Mouse (Mus musculus) neural tube, embryonic 12.5 days (tissue): ENCODE results near the gene Ptpn6. TPM values are rescaled to one million over a fixed set of nuclear protein-coding genes. Genes with fewer than 3 reads are reported as not detected.
"Not testable (repeated sequence)": the region's sequence is repeated elsewhere in the genome, so short reads cannot be mapped to it uniquely, and the experiment has no call there.

Source experiments
- ATAC-seq: fragments of 200-750 bp; cut with Nextera tagmentation; 2 replicates; pipeline ENCODE4 v1.8.0; 2017; ENCODE audit warnings: low read depth, mild to moderate bottlenecking, moderate TSS enrichment, moderate library complexity; ENCODE audit not compliant: low FRiP score
- H3K27ac ChIP-seq: fragments of 300-500 bp; sonication (generic); 2 replicates; pipeline ENCODE4 v1.5.1; 2016
- H3K27me3 ChIP-seq: fragments of 300-500 bp; sonication (generic); replicated peaks from 2 replicates; pipeline ENCODE4 v1.6.1; 2016; ENCODE audit warnings: mild to moderate bottlenecking
- H3K36me3 ChIP-seq: fragments of 300-500 bp; sonication (generic); 2 replicates; pipeline ENCODE4 v1.6.1; 2016; ENCODE audit warnings: mild to moderate bottlenecking
- H3K4me1 ChIP-seq: fragments of 300-500 bp; sonication (generic); 2 replicates; pipeline ENCODE4 v1.6.1; 2016
- H3K4me2 ChIP-seq: fragments of 300-500 bp; sonication (generic); replicated peaks from 2 replicates; pipeline ENCODE4 v1.6.1; 2016; ENCODE audit warnings: mild to moderate bottlenecking
- H3K4me3 ChIP-seq: fragments of 300-500 bp; sonication (generic); 2 replicates; pipeline ENCODE4 v1.5.1; 2016
- H3K9ac ChIP-seq: fragments of 300-500 bp; sonication (generic); 2 replicates; pipeline ENCODE4 v1.6.1; 2016; ENCODE audit warnings: mild to moderate bottlenecking
- H3K9me3 ChIP-seq: fragments of 300-500 bp; sonication (generic); 2 replicates; pipeline ENCODE4 v1.6.1; 2016; ENCODE audit warnings: mild to moderate bottlenecking
- WGBS: fragments of 180-500 bp; shearing (Covaris S2); methylation state at CpG from one replicate; pipeline ENCODE4 v1.1.7; 2016; 5-methylcytosine and 5-hydroxymethylcytosine counted together
- polyA plus RNA-seq: library from polyadenylated mRNA; unstranded; fragments of >200 nt; fragmentation: Nextera tagmentation; extraction: Ambion mirVana; gene quantifications from 2 replicates; pipeline ENCODE4 v1.2.1, GENCODE M21; 2016

Gene Ptpn6
- polyA plus RNA-seq, 1 experiment from 2014 or later: 6.6 TPM

DNA sequence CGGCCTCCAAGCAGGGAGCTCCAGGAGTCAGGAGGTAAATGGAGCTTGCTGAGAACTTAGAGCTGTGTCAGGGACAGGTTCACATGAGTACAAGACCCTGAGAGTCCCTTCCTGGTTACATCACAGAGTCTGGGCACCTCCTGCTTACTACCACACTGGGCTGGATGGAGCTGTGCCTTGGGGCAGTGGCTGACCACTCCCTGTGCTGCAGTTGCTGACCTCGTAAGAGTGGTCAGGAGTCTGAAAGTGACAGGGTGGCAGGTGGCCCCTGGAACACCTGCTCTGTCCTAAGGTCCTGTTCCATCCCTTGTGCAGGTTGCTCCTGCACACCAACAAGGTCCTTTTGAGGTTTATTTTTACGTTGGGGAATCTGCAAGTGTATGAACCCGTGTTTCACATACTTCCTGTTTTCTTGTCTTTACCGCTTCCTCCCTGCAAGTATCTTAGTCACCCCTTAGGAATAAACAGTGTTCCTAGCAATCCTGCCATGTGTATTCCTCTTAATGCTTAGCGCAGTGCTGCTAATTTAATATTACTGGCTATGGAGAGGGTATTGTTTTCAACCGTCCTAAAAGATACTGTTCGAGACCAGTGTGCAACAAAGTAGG, 50.3 kb downstream of the Ptpn6 start:
- ATAC-seq: no peak
- H3K36me3 ChIP-seq: no peaks in the 10 kb centered on the region
- H3K4me1 ChIP-seq: no peaks in the 10 kb centered on the region
- H3K4me3 ChIP-seq: no peak overlapping the region
- no peak overlapping the region for H3K27ac ChIP-seq
- WGBS: 84% methylated on average over 8 of the region's 8 CpGs
- no peaks in the 10 kb centered on the region for H3K27me3 ChIP-seq
- no peaks in the 10 kb centered on the region for H3K9me3 ChIP-seq
- H3K4me2 ChIP-seq: no peak overlapping the region
- H3K9ac ChIP-seq: no peak overlapping the region

DNA sequence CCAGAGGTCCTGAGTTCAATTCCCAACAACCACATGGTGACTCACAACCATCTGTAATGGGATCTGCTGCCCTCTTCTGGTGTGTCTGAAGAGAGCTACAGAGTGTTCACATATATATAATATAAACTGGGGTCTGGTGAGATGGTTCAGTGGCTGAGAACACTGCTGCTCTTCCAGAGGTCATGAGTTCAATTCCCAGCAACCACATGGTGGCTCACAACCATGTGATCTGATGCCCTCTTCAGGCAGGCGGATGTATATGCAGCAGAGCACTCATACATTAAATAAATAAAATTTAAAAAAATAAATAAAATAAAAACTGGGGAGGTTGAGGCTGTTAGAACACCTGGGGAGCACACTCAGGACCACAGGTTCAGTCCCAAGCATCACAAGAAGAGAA, 51.9 kb downstream of the Ptpn6 start:
- not testable (repeated sequence) for H3K36me3 ChIP-seq, H3K9ac ChIP-seq, H3K9me3 ChIP-seq, H3K4me1 ChIP-seq, H3K4me3 ChIP-seq, H3K27me3 ChIP-seq, H3K27ac ChIP-seq, ATAC-seq, H3K4me2 ChIP-seq
- WGBS: 89% methylated on average over 1 of the region's 1 CpGs

DNA sequence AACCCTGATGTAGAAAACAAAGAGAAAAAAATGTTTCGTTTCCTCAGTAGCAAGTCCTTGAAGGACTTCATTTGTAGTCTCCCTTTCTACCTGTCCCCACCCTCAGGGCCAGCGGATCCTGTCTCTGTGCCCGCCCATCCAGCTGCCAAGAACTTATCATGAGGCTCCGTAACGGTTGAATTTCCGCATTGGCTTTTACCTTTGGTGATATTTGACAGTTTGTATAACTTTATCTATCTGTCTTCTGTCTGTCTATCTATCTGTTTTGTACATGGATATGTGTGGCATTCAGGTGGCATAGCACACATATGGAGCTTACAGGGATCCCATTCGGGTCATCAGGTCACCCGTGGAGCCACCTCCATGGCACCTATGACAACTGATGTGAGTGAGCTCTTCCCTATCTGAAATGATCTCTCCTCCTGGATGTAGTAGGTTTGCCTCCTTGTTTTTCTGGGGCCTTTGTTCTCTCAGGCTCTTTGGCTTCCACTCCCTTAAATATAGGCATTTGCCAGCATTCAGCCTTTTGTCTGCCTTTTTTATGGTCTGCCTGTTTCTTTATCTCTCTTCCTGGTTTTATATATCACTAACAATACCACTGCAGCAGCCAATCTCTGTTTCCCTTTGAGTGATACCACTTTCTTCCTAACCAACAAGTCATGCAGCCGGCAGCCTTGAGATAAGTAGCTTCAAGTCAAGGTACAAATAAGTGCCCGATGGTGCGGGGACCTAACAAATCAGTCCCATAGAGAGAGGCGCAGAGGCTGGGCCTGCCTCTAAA, 52.7 kb downstream of the Ptpn6 start:
- Histone ChIP-seq H3K4me3 (no peak overlapping the region), H3K36me3 (no peaks in the 10 kb centered on the region), H3K27ac (no peak overlapping the region), H3K4me1 (no peaks in the 10 kb centered on the region), H3K9me3 (no peaks in the 10 kb centered on the region), H3K27me3 (no peaks in the 10 kb centered on the region), H3K4me2 (no peak overlapping the region), H3K9ac (no peak overlapping the region)
- ATAC-seq: no peak
- 78% methylated on average over 12 of the region's 12 CpGs for WGBS

DNA sequence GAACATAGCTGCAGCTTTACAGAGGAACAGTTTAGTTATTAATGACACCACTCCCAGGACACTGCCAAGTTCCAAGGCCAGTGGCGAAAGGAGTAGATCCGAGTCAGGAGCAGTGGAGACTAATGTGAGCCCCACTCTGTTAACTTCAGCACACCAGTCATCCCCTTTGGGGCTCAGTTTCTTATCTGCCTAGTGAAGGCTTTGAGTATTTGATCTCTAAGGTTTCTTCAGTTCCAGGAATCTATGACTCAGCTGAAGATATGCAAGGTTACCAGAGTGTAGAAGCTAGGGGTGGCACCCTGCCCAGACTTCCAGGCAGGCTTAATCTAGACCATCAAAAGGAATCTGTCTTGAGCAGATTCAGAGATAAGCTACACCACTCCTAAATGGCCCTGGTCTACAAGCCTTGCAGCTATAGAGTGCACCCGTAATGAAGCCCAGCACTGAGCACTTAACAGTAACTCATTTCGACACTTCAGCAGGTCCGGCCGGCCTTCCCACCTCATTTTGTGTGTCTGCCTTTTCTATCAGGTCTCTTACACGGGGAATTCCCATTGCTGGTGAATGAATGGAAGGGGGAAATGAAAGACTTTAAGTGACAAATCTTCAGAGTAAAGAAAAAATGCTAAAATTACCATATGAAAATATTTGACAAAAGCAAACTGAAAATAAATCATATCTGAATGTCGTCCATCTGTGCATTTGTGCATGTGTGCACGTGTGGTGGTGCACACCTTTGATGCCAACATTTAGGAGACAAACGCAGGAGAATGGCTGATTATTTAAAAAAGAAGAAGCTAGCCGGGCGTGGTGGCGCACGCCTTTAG, 54.7 kb downstream of the Ptpn6 start:
- WGBS: 88% methylated on average over 14 of the region's 14 CpGs
- ATAC-seq: no peak
- no peak overlapping the region for H3K27ac ChIP-seq

DNA sequence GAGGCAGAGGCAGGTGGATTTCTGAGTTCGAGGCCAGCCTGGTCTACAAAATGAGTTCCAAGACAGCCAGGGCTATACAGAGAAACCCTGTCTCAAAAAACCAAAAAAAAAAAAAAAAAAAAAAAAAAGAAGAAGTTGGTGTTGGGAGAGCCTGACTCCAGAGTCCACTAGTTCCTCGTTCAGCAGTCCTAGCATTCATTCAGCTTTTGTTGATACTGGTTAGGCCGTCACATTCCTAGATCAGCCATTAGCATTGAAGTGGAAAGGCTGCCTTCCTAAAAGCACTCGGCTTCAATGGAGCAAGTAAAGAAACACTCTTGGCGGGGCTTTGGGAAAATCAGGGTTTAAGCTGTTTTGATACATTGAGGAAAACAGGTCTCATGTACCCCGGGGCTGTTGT, 56.2 kb downstream of the Ptpn6 start:
- H3K9me3 ChIP-seq, H3K4me2 ChIP-seq, H3K4me1 ChIP-seq, H3K9ac ChIP-seq, H3K4me3 ChIP-seq, H3K27me3 ChIP-seq, H3K36me3 ChIP-seq, ATAC-seq, H3K27ac ChIP-seq: not testable (repeated sequence)
- WGBS: 63% methylated on average over 6 of the region's 6 CpGs

More for the DNA sequence above, 54.7 kb downstream of the Ptpn6 start:
- Histone ChIP-seq H3K4me2 (no peak overlapping the region), H3K36me3 (no peaks in the 10 kb centered on the region), H3K4me1 (no peaks in the 10 kb centered on the region), H3K9ac (no peak overlapping the region), H3K4me3 (no peak overlapping the region), H3K27me3 (no peaks in the 10 kb centered on the region), H3K9me3 (no peaks in the 10 kb centered on the region)

DNA sequence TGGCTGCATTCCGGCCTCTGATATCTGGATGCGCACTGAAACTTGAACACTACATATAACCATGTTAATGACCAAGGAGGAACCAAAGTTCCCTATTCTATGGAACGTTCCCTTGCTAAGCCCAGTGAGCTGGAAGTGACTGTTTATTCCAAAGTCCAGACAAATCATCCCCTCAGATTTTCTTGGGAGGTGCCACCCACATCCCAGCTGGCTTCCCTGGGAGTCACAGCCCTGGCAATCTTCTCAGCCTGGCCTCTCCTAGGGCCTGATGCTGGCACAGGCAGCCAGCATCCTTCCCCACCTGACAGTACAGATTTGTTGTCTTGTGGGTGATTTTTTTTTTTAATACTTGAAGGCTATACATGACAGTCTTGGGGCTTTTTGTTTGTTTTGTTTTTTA, 59.0 kb downstream of the Ptpn6 start:
- Histone ChIP-seq H3K36me3 (no peaks in the 10 kb centered on the region), H3K27ac (no peak overlapping the region), H3K27me3 (no peaks in the 10 kb centered on the region), H3K9ac (no peak overlapping the region), H3K9me3 (no peaks in the 10 kb centered on the region), H3K4me3 (no peak overlapping the region), H3K4me1 (no peaks in the 10 kb centered on the region), H3K4me2 (no peak overlapping the region)
- no peak for ATAC-seq
- WGBS: 94% methylated on average over 3 of the region's 3 CpGs

- Histone ChIP-seq H3K4me2 (no peak overlapping the region), H3K9me3 (no peaks in the 10 kb centered on the region), H3K36me3 (peaks cover 3% of the 10 kb centered on the region; the same call in 1 of the 2 replicates), H3K27me3 (no peaks in the 10 kb centered on the region), H3K9ac (no peak overlapping the region), H3K27ac (no peak overlapping the region), H3K4me1 (no peaks in the 10 kb centered on the region), H3K4me3 (no peak overlapping the region)
- ATAC-seq: no peak
- WGBS: 98% methylated on average over 7 of the region's 7 CpGs
These were observed 59.7 kb downstream of the Ptpn6 start for GRCm38 (mm10) chr6:124678769-124679168.

DNA sequence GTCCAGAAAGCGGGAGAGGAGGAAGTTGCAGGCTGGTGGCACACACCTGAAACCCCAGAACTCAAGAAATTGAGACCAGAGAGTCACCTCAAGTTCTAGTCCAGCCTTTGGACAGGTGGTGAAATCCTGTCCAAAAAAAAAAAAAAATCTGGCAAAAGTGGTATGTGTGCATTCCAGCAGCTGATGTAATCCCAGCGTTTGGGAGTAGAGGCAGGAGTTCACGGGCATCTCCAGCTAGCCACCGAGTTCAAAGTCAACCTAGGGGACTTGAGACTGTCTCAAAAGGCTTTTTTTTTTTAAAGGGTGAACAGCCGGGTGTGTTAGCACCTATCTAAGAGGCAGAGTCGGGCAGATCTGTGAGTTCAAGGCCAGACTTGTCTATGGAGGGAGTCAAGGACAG, 62.3 kb downstream of the Ptpn6 start:
- Histone ChIP-seq H3K4me2 (no peak overlapping the region), H3K9ac (no peak overlapping the region), H3K27ac (no peak overlapping the region), H3K27me3 (no peaks in the 10 kb centered on the region), H3K4me3 (no peak overlapping the region), H3K36me3 (peaks cover 3% of the 10 kb centered on the region; the same call in 1 of the 2 replicates), H3K4me1 (peaks cover 6% of the 10 kb centered on the region; the same call in 1 of the 2 replicates), H3K9me3 (no peaks in the 10 kb centered on the region)
- WGBS: 90% methylated on average over 6 of the region's 6 CpGs
- no peak for ATAC-seq

DNA sequence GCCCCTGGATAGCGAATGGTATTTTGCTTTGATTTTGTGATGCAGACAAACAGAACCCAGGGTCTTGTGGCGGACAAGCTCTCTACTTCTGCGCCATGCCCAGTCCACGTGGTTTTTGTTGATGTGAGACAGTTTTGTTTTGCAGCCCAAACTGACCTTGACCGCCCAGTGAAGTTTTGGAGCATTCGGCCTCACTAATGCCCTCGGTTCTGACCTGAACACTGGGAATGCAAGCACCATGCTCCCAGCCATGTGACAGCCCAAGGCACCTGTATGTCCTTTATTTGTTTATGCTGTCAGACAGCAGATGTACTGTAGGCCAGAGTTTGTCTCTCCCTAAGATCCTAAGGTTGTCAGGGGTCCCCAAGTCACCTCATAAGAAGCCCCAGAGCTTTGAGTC, 63.9 kb downstream of the Ptpn6 start:
- no peak overlapping the region for H3K4me2 ChIP-seq
- no peaks in the 10 kb centered on the region for H3K27me3 ChIP-seq
- 96% methylated on average over 7 of the region's 7 CpGs for WGBS
- H3K27ac ChIP-seq: no peak overlapping the region
- no peak for ATAC-seq
- H3K9ac ChIP-seq: no peak overlapping the region
- peaks cover 6% of the 10 kb centered on the region; the same call in 1 of the 2 replicates for H3K4me1 ChIP-seq
- peaks cover 3% of the 10 kb centered on the region; the same call in 1 of the 2 replicates for H3K36me3 ChIP-seq
- no peaks in the 10 kb centered on the region for H3K9me3 ChIP-seq
- H3K4me3 ChIP-seq: no peak overlapping the region

DNA sequence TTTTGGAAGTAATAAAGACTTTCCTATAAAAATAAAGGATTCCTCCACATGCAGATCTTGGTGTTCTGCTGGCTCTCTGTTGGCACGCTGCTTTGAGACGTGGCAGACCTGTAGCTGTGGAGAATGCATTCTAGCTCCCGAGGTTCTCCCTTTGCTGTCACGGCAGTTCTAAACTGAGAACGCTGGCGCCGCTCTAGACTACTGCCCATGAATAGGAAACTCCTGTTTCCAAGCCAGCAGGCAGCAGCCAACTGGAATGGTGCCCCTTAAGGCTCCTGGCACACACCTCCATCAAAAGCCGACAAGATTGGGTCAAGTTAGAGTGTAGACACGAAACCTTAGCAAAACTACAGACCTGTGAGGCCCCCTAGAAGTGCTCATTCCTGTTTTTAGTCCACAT, 64.9 kb downstream of the Ptpn6 start:
- Histone ChIP-seq H3K9me3 (no peaks in the 10 kb centered on the region), H3K4me1 (peaks cover 6% of the 10 kb centered on the region; the same call in 1 of the 2 replicates), H3K27ac (no peak overlapping the region), H3K4me2 (no peak overlapping the region), H3K4me3 (no peak overlapping the region), H3K36me3 (peaks cover 3% of the 10 kb centered on the region; the same call in 1 of the 2 replicates), H3K9ac (no peak overlapping the region), H3K27me3 (no peaks in the 10 kb centered on the region)
- no peak for ATAC-seq
- 91% methylated on average over 9 of the region's 9 CpGs for WGBS

DNA sequence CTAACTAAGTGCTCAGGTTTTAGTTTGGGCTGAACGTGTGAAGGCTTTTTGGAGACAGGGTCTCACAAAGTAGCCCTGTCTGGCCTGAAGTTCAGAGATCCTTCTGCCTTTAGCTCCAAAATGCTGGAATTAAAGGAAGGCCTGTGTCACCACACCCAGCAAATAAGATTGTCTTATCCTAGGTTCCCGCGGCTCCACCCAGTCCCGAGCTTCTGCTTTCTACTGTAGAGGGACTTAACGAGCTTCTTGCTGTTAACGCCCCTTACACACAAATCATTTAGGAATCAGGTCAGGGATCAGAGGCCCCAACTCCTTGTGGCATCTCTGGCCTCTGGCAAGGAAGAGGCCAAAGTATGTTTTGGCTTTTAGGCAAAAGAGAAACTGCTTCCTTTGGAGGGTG, 66.4 kb downstream of the Ptpn6 start:
- Histone ChIP-seq H3K4me2 (no peak overlapping the region), H3K36me3 (peaks cover 3% of the 10 kb centered on the region; the same call in 1 of the 2 replicates), H3K27me3 (no peaks in the 10 kb centered on the region), H3K4me1 (peaks cover 6% of the 10 kb centered on the region; the same call in 1 of the 2 replicates), H3K27ac (no peak overlapping the region), H3K4me3 (no peak overlapping the region), H3K9me3 (no peaks in the 10 kb centered on the region), H3K9ac (no peak overlapping the region)
- 75% methylated on average over 6 of the region's 6 CpGs for WGBS
- ATAC-seq: no peak
